Mouse (Mus musculus) C2C12 (cell line): ENCODE results near the gene Ebpl.

ENCODE experiments used
- CTCF ChIP-seq: IDR thresholded peaks from one replicate; pipeline ENCODE4 v1.5.1; 2011; ENCODE audit not compliant: control insufficient read depth, insufficient read depth, insufficient read length
- MYOD1 ChIP-seq: IDR thresholded peaks from one replicate; pipeline ENCODE4 v1.6.1; 2011; ENCODE audit warnings: low read depth; ENCODE audit not compliant: control insufficient read depth, insufficient read length
- MYOG ChIP-seq: IDR thresholded peaks from one replicate; pipeline ENCODE4 v1.6.1; 2011; ENCODE audit not compliant: control insufficient read depth, insufficient read length; ENCODE audit errors: extremely low read depth
- USF1 ChIP-seq: IDR thresholded peaks from one replicate; pipeline ENCODE4 v1.6.1; 2011; ENCODE audit warnings: low read depth, mild to moderate bottlenecking, control low read depth, moderate library complexity

- TF ChIP-seq CTCF: no peak
- no peak for TF ChIP-seq USF1
- TF ChIP-seq MYOG: no peak
- no peak for TF ChIP-seq MYOD1
Measured at GRCm38 (mm10) chr14:61394745-61395144, 34.5 kb upstream of the Ebpl start.
